Mouse (Mus musculus): ENCODE measurements around the gene Ercc1. TPM values are rescaled to one million over a fixed set of nuclear protein-coding genes. Genes with fewer than 3 reads are reported as not detected.

The Ercc1 gene
- polyA plus RNA-seq, 1 experiment from 2014 or later, result 72.5 TPM

GRCm38 (mm10) chr7:19394484-19394883 is 49.9 kb downstream of the Ercc1 start:
- no peak for ATAC-seq (replicated peaks; ENCODE audit: insufficient number of reproducible peaks, low FRiP score, low TSS enrichment)
- no peak overlapping the region for H3K27ac ChIP-seq (ENCODE audit: low read depth, low read length)
- H3K9ac ChIP-seq (ENCODE audit: low read depth, low read length), result no peak overlapping the region
- no peak overlapping the region for H3K4me3 ChIP-seq (ENCODE audit: low read depth, low read length)
- no peak overlapping the region for H3K4me2 ChIP-seq
- WGBS (ENCODE audit: insufficient replicate concordance), result 88% methylated on average over 8 of the region's 8 CpGs
- H3K27me3 ChIP-seq (ENCODE audit: control insufficient read depth, insufficient read depth, low read length), result 0 out of 2 replicates have a peak, but pooled peaks cover 4% of the 10 kb centered on the region
- 0 out of 2 replicates have a peak, but pooled peaks cover 2% of the 10 kb centered on the region for H3K4me1 ChIP-seq (ENCODE audit: control insufficient read depth, insufficient read depth, low read length)
- H3K36me3 ChIP-seq (ENCODE audit: control insufficient read depth, insufficient read depth, low read length), result peaks cover 37% of the 10 kb centered on the region
- H3K9me3 ChIP-seq (replicated peaks; ENCODE audit: control insufficient read depth, low read length), result no peaks in the 10 kb centered on the region

DNA sequence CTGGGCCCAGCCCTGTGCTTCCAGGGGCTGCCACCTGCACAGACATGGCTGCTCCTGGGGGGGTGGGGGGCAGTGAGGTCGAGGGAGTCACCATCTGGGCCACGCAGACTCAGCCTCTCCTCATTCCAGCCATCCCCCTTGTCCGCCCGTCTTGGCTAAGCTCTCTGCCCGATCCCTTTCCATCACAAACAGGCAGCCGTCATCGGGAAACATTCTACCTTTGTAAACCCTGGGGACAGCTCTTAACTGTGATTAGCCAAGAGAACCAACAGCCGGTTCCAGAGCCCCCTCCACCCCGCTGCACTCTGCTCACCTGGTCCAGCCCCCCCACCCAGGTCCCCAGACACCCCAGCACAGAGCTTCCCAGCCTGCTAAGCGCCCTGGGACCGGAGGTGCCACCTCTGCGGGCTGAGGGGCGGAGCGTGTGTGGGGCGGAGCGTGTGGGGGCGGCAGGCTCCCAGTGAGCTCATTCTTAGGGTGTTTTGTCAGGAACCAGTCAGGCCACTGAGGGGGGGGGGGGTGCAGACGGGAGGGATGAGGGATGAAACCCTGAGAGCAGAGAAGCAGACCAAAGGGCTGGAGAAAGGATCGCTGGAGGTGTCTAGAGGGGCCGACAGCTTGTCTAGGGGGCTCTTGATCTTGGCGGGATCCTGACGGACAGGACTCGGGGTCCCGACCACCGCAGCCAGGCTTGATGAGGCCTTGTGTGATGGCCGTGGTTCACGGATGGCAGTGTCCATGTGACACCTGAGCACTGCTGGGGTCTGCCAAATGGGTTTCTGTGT is 55.1 kb downstream of the Ercc1 start:
- Histone ChIP-seq H3K4me1 (ENCODE audit: control insufficient read depth, insufficient read depth, low read length) (0 out of 2 replicates have a peak, but pooled peaks cover 8% of the 10 kb centered on the region), H3K27me3 (ENCODE audit: control insufficient read depth, insufficient read depth, low read length) (peaks cover 42% of the 10 kb centered on the region), H3K9me3 (replicated peaks; ENCODE audit: control insufficient read depth, low read length) (peaks cover 5% of the 10 kb centered on the region), H3K4me2 (peak overlapping the region; percentile 78), H3K4me3 (ENCODE audit: low read depth, low read length) (peak overlapping the region; percentile 40), H3K36me3 (ENCODE audit: control insufficient read depth, insufficient read depth, low read length) (peaks cover 1% of the 10 kb centered on the region), H3K9ac (ENCODE audit: low read depth, low read length) (peak overlapping the region; percentile 66), H3K27ac (ENCODE audit: low read depth, low read length) (no peak overlapping the region)
- 2% methylated on average over 26 of the region's 27 CpGs for WGBS (ENCODE audit: insufficient replicate concordance)
- ATAC-seq (replicated peaks; ENCODE audit: insufficient number of reproducible peaks, low FRiP score, low TSS enrichment), result peak; percentile 33; the same call in 1 of the 2 replicates

- no peak overlapping the region for H3K4me3 ChIP-seq (ENCODE audit: low read depth, low read length)
- no peak for ATAC-seq (replicated peaks; ENCODE audit: insufficient number of reproducible peaks, low FRiP score, low TSS enrichment)
- no peaks in the 10 kb centered on the region; the same call in 1 of the 2 replicates for H3K36me3 ChIP-seq (ENCODE audit: control insufficient read depth, insufficient read depth, low read length)
- H3K9ac ChIP-seq (ENCODE audit: low read depth, low read length), result no peak overlapping the region
- H3K4me1 ChIP-seq (ENCODE audit: control insufficient read depth, insufficient read depth, low read length), result 0 out of 2 replicates have a peak, but pooled peaks cover 8% of the 10 kb centered on the region
- WGBS (ENCODE audit: insufficient replicate concordance), result 70% methylated on average over 4 of the region's 4 CpGs
- peaks cover 45% of the 10 kb centered on the region for H3K27me3 ChIP-seq (ENCODE audit: control insufficient read depth, insufficient read depth, low read length)
- H3K9me3 ChIP-seq (replicated peaks; ENCODE audit: control insufficient read depth, low read length), result peaks cover 5% of the 10 kb centered on the region
- no peak overlapping the region for H3K27ac ChIP-seq (ENCODE audit: low read depth, low read length)
- no peak overlapping the region for H3K4me2 ChIP-seq
Measured at GRCm38 (mm10) chr7:19400946-19401345, 56.4 kb downstream of the Ercc1 start.

GRCm38 (mm10) chr7:19402535-19403112 is 58.0 kb downstream of the Ercc1 start:
- peaks cover 5% of the 10 kb centered on the region for H3K9me3 ChIP-seq (replicated peaks; ENCODE audit: control insufficient read depth, low read length)
- H3K4me3 ChIP-seq (ENCODE audit: low read depth, low read length), result no peak overlapping the region
- H3K27ac ChIP-seq (ENCODE audit: low read depth, low read length), result no peak overlapping the region
- peaks cover 45% of the 10 kb centered on the region for H3K27me3 ChIP-seq (ENCODE audit: control insufficient read depth, insufficient read depth, low read length)
- H3K36me3 ChIP-seq (ENCODE audit: control insufficient read depth, insufficient read depth, low read length), result no peaks in the 10 kb centered on the region
- 0 out of 2 replicates have a peak overlapping the region, but pooled peaks have one; percentile 16 for H3K9ac ChIP-seq (ENCODE audit: low read depth, low read length)
- no peak for ATAC-seq (replicated peaks; ENCODE audit: insufficient number of reproducible peaks, low FRiP score, low TSS enrichment)
- H3K4me1 ChIP-seq (ENCODE audit: control insufficient read depth, insufficient read depth, low read length), result 0 out of 2 replicates have a peak, but pooled peaks cover 8% of the 10 kb centered on the region
- 78% methylated on average over 9 of the region's 9 CpGs for WGBS (ENCODE audit: insufficient replicate concordance)
- H3K4me2 ChIP-seq, result no peak overlapping the region

DNA sequence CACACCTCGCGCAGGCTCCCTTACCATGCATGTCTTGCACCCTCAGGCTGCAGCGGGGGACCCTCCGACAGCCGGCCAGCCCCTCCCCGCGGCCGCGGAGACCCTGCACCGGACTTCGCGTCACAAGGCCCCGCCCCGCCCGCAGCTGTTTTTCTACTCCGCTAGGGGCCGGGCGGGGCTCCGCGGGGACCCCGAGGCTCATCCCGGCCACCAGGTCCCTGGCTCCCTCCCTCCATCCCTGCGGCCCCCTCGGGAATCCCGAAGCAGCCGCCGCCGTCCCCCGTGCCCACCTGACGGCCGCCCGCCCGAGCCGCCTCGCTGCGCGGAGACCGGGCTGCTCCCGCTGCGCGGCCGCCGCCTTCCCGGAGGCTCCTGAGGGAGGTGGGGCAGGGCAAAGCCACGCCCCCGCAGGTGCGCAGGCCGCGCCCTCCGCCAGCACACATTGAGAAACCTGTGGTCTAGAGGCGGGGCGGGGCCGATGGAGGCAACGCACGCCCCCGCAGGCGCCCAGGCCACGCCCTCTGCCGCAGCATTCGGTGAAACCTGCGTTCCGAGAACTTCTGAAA is 59.2 kb downstream of the Ercc1 start, which contains the start of gene Klc3:
Klc3 (minus strand) TSS at position 374 of the 566 bp plus-strand sequence.
- WGBS (ENCODE audit: insufficient replicate concordance), result under 1% methylated on average over 62 of the region's 62 CpGs
- Histone ChIP-seq H3K9me3 (replicated peaks; ENCODE audit: control insufficient read depth, low read length) (peaks cover 5% of the 10 kb centered on the region), H3K4me3 (ENCODE audit: low read depth, low read length) (peak within 1 kb of the TSS; percentile 72), H3K4me2 (peak within 1 kb of the TSS; percentile 99), H3K36me3 (ENCODE audit: control insufficient read depth, insufficient read depth, low read length) (no peaks in the 10 kb centered on the region), H3K4me1 (ENCODE audit: control insufficient read depth, insufficient read depth, low read length) (0 out of 2 replicates have a peak, but pooled peaks cover 8% of the 10 kb centered on the region), H3K27ac (ENCODE audit: low read depth, low read length) (no peak within 1 kb of the TSS), H3K9ac (ENCODE audit: low read depth, low read length) (peak within 1 kb of the TSS; percentile 65), H3K27me3 (ENCODE audit: control insufficient read depth, insufficient read depth, low read length) (peaks cover 45% of the 10 kb centered on the region)
- peak; percentile 65; the same call in 1 of the 2 replicates for ATAC-seq (replicated peaks; ENCODE audit: insufficient number of reproducible peaks, low FRiP score, low TSS enrichment)

DNA sequence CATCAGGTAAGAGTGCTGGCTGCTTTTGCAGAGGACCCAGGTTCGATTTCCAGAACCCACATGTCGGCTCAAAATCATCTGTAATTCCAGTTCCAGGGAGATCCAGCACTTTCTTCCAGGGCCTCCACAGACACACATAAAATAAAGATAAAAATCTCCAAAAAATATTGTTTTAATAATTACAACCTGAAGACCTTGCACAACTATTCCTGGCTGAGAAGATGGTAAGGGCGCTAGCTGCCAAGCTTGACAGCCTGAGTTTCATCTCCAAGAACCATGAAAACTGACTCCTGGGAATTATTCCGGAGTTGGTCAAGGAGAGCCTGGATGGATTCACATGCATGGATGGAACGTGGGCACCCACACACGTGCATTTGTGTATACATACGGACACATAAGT is 59.9 kb downstream of the Ercc1 start, which contains the start of gene Ckm:
Ckm (plus strand) TSS at position 301 of the 400 bp plus-strand sequence.
- peaks cover 5% of the 10 kb centered on the region for H3K9me3 ChIP-seq (replicated peaks; ENCODE audit: control insufficient read depth, low read length)
- H3K4me2 ChIP-seq, result peak within 1 kb of the TSS; percentile 99
- peaks cover 41% of the 10 kb centered on the region for H3K27me3 ChIP-seq (ENCODE audit: control insufficient read depth, insufficient read depth, low read length)
- peak within 1 kb of the TSS; percentile 65 for H3K9ac ChIP-seq (ENCODE audit: low read depth, low read length)
- H3K4me1 ChIP-seq (ENCODE audit: control insufficient read depth, insufficient read depth, low read length), result peaks cover 8% of the 10 kb centered on the region
- H3K36me3 ChIP-seq (ENCODE audit: control insufficient read depth, insufficient read depth, low read length), result no peaks in the 10 kb centered on the region
- no peak within 1 kb of the TSS for H3K27ac ChIP-seq (ENCODE audit: low read depth, low read length)
- no peak for ATAC-seq (replicated peaks; ENCODE audit: insufficient number of reproducible peaks, low FRiP score, low TSS enrichment)
- 53% methylated on average over 7 of the region's 7 CpGs for WGBS (ENCODE audit: insufficient replicate concordance)
- peak within 1 kb of the TSS; percentile 72 for H3K4me3 ChIP-seq (ENCODE audit: low read depth, low read length)

- H3K27me3 ChIP-seq (ENCODE audit: control insufficient read depth, insufficient read depth, low read length), result peaks cover 33% of the 10 kb centered on the region
- H3K4me2 ChIP-seq, result peak overlapping the region; percentile 55
- ATAC-seq (replicated peaks; ENCODE audit: insufficient number of reproducible peaks, low FRiP score, low TSS enrichment), result no peak
- 4% methylated on average over 19 of the region's 19 CpGs for WGBS (ENCODE audit: insufficient replicate concordance)
- 0 out of 2 replicates have a peak overlapping the region, but pooled peaks have one; percentile 39 for H3K9ac ChIP-seq (ENCODE audit: low read depth, low read length)
- H3K36me3 ChIP-seq (ENCODE audit: control insufficient read depth, insufficient read depth, low read length), result no peaks in the 10 kb centered on the region
- peaks cover 14% of the 10 kb centered on the region for H3K4me1 ChIP-seq (ENCODE audit: control insufficient read depth, insufficient read depth, low read length)
- peaks cover 5% of the 10 kb centered on the region for H3K9me3 ChIP-seq (replicated peaks; ENCODE audit: control insufficient read depth, low read length)
- no peak overlapping the region for H3K27ac ChIP-seq (ENCODE audit: low read depth, low read length)
- H3K4me3 ChIP-seq (ENCODE audit: low read depth, low read length), result no peak overlapping the region
Measured at GRCm38 (mm10) chr7:19405417-19405816, 60.8 kb downstream of the Ercc1 start.

Data from heart, embryonic 11.5 days (tissue).